Mouse (Mus musculus): ENCODE results near the gene Ift172.

DNA sequence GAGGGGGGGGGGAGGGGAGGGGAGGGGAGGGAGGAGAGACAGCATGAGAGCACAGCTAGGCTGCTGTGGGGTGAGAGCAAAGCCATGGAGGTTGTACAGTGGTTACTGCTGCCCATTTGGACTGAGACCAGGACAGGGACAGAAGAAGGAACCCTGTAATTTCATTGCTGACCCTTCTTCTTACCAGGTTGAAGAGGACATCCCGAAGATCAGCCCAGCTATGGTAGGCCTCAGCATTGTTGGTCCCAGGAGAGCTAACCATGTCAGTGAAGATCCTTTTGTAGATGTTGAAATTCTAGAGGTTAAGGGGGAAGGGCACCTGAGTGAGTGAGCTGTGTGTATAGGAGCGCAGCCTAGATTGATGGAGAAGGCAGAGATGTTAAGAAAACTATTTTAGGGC, 35.5 kb downstream of the Ift172 start:
- TF ChIP-seq POLR2A (IDR thresholded peaks at IDR 0.05; ENCODE audit: insufficient read depth, low read depth, low read length): no peak
- TF ChIP-seq CTCF (IDR thresholded peaks at IDR 0.05): no peak
- no peak for TF ChIP-seq EP300 (IDR thresholded peaks at IDR 0.05; ENCODE audit: insufficient read depth, low read depth, low read length)
